Mouse (Mus musculus) kidney, postnatal 14 days (tissue): Measurements from ENCODE around the gene Eif5a.

Source experiments
- DNase-seq: peaks from one replicate; pipeline ENCODE4 v3.0.0; 2022; ENCODE audit warnings: mixed read lengths

The Eif5a gene

DNA sequence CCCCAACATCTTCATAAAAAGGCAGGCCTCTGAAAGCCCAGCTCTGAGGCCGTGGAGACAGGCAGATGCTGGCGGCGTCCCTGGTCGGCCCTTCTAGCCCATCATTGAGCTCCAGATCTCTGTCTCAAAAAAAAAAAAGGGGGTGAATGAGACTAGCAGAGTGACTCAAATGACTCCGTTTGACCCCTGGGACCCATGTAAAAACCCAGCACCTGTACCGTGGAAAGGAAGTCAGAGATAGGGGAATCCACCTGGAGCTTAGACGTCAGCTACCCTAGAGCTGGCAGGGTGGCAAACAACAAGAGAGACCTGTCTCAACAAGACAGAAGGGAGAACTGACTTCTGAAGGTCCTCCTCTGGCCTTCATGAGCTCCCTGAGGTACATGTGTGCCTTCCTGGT is 49.9 kb downstream of the Eif5a start:
- no peak for DNase-seq

GRCm38 (mm10) chr11:69870289-69871069 is 51.3 kb downstream of the Eif5a start:
- no peak for DNase-seq

DNA sequence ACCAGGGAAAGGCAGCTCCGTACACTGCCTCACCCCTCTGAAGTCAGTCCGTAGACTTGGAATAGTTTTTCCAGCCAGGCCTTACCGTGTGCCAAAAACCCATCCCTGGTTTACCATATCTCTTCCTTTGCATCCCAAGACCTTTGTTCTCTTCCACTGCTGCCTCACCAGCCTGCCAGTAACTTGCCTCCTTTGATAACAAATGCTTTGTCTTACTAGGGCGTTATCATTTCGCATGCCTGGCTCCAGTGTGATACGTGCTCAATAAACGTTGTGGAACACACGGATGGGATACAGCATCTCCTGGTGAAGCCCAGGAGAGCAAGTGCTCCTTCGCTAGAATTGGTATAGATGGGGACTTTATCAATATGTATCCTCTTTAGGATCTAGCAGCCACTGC is 54.4 kb downstream of the Eif5a start:
- DNase-seq, result no peak
